ENCODE assay signal across 9 mouse cellular contexts in genomic region chr12:105455063-105455559, GRCm38 (mm10). TPM values are rescaled to one million over a fixed set of nuclear protein-coding genes. Genes with fewer than 3 reads are reported as not detected.
A peak's percentile ranks its signal among the peaks of the same experiment; 100 is the strongest.
DNase-seq lines count a peak whose midpoint lies in the region; ATAC-seq lines count a peak whose summit lies in the region.
"Had no signal": no experiment of that assay in that cellular context is flagged by ENCODE, and none has a peak within 500 bp of the region (broad histone marks: within the 10 kb centered on the region; RNA-seq: fewer than 3 reads in every experiment).

No protein-coding gene starts in this region.

- DNase-seq in layer of hippocampus, adult 11-12 months (ENCODE audit: low spot score), result peak; percentile 50
- DNase-seq in layer of hippocampus, postnatal 10 days (ENCODE audit: low spot score in 2 of 2), result no peak
- DNase-seq in layer of hippocampus, adult 8-10 months (ENCODE audit: low spot score in 2 of 2), result peak; percentile 63 to 69
- DNase-seq in gastrocnemius, postnatal 25 days, result no peak
- no peak for DNase-seq in kidney, postnatal 25 days

- peak overlapping the region; percentile 83 for H3K9ac ChIP-seq in embryonic facial prominence, embryonic 13.5 days
- H3K9ac ChIP-seq in neural tube, embryonic 14.5 days (replicated peaks; ENCODE audit: low read depth, low read length), result peak overlapping the region; percentile 86

- peak overlapping the region; percentile 89 for H3K4me2 ChIP-seq in embryonic facial prominence, embryonic 13.5 days
- peak overlapping the region; percentile 61 for H3K4me2 ChIP-seq in neural tube, embryonic 14.5 days (ENCODE audit: low read depth, low read length)

- H3K9me3 ChIP-seq in embryonic facial prominence, embryonic 13.5 days, result no peaks in the 10 kb centered on the region
- no peaks in the 10 kb centered on the region for H3K9me3 ChIP-seq in neural tube, embryonic 14.5 days (ENCODE audit: control insufficient read depth, low read length)

- peak overlapping the region; percentile 72 for H3K4me3 ChIP-seq in embryonic facial prominence, embryonic 13.5 days
- H3K4me3 ChIP-seq in neural tube, embryonic 14.5 days (ENCODE audit: low read depth, low read length), result peak overlapping the region; percentile 77

- no peaks in the 10 kb centered on the region for H3K36me3 ChIP-seq in embryonic facial prominence, embryonic 13.5 days
- no peaks in the 10 kb centered on the region for H3K36me3 ChIP-seq in neural tube, embryonic 14.5 days (ENCODE audit: control insufficient read depth, insufficient read depth, low read length)
- H3K36me3 ChIP-seq: G1E had no signal

- H3K4me1 ChIP-seq in embryonic facial prominence, embryonic 13.5 days, result peaks cover 33% of the 10 kb centered on the region
- peaks cover 35% of the 10 kb centered on the region for H3K4me1 ChIP-seq in neural tube, embryonic 14.5 days (ENCODE audit: control insufficient read depth, insufficient read depth, low read length)

- no peaks in the 10 kb centered on the region for H3K27me3 ChIP-seq in embryonic facial prominence, embryonic 13.5 days
- no peaks in the 10 kb centered on the region for H3K27me3 ChIP-seq in neural tube, embryonic 14.5 days (ENCODE audit: control insufficient read depth, insufficient read depth, low read length)

- no peak for ATAC-seq in embryonic facial prominence, embryonic 13.5 days (ENCODE audit: insufficient number of reproducible peaks, insufficient read depth, low FRiP score, low TSS enrichment, low read depth)
- peak; percentile 35 for ATAC-seq in neural tube, embryonic 14.5 days (ENCODE audit: low read depth)
- ATAC-seq in monocyte, adult 5-6 weeks (replicated peaks; ENCODE audit: insufficient number of reproducible peaks, low FRiP score, low TSS enrichment, poor library complexity, severe bottlenecking), result no peak

- no peak overlapping the region for H3K27ac ChIP-seq in embryonic facial prominence, embryonic 13.5 days
- H3K27ac ChIP-seq in neural tube, embryonic 14.5 days (ENCODE audit: low read depth, low read length), result peak overlapping the region; percentile 80

- 3% methylated on average over 4 of the region's 4 CpGs for WGBS in embryonic facial prominence, embryonic 13.5 days
- WGBS in neural tube, embryonic 14.5 days, result 1% methylated on average over 4 of the region's 4 CpGs

RNA-seq across cellular contexts. Expression of gene D430019H16Rik, which starts 1.5 kb away (rescaled TPM):
- 100 to 1,000 TPM; 158 to 166 TPM for total RNA-seq in layer of hippocampus, postnatal 10 days (2021)
- 2.6 and 3.0 TPM in 2 replicates for polyA plus RNA-seq in embryonic facial prominence, embryonic 13.5 days (2015; fragmentation: Nextera tagmentation; extraction: Ambion mirVana)
- total RNA-seq in layer of hippocampus, adult 8-10 months (2022), result 100 to 1,000 TPM in 2 of 4 experiments, 10 to 100 TPM in 2; 90.0 to 116 (median 99.9) TPM
- polyA plus RNA-seq in neural tube, embryonic 14.5 days (2014; fragmentation: Nextera tagmentation; extraction: Ambion mirVana), result 20.2 and 30.4 TPM in 2 replicates
- total RNA-seq in gastrocnemius, postnatal 25 days (2021), result under 1 TPM; 0.43 to 0.46 TPM
- total RNA-seq in monocyte, adult 5-6 weeks (2017), result 0.19 to 0.78 TPM (median 0.21 TPM) in 3 replicates
- polyA plus RNA-seq: G1E had no signal

Comparison
In these comparisons a context has a peak if more than half of its experiments do, and no peak if none do; other contexts are left out.
1. DNase-seq: peak in layer of hippocampus, adult 11-12 months (single experiment) and layer of hippocampus, adult 8-10 months (2 of 2); none in layer of hippocampus, postnatal 10 days (0 of 2), gastrocnemius, postnatal 25 days (single experiment) and kidney, postnatal 25 days (0 of 2).
2. RNA of gene D430019H16Rik, which starts 1.5 kb away (total RNA-seq): 158 to 166 TPM in layer of hippocampus, postnatal 10 days and 90.0 to 116 TPM in layer of hippocampus, adult 8-10 months; 0.43 to 0.46 TPM in gastrocnemius, postnatal 25 days and 0.19 to 0.78 TPM in monocyte, adult 5-6 weeks; every median in the first group is over 10 times any median in the second.